Mouse (Mus musculus): Measurements from ENCODE around the gene Zfp27.

Gene Zfp27

DNA sequence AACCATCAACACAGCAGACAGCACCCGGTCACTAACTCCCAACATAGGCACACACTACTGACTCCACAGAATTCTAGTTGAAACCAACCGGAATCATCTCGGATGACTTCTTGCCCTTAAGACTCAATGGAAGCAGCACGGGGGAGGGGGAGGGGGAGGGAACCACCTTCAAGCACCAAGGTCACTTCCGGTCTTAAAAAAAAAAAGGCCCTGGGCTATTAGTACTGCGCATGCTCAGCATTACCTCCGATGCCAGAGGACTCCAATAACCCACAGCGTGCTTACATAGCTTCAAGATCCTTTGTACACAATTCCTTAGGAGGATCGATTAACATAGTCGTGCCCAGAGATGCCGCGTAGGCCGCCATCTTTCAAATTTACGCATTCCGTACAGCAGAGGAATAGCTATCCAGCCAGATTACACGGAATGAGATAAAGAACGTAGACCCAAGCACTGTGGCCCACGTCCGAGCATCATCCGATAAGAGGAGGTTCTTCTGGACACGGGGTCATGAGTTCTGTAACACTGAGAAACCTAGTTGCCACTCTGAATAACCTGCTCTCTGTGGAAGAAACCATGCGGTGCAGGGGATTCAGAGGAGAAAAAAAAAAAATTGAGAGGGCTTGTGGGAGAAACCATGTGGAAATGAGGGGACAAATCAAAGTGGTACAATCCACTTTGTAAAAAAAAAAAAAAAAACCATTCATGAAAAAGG, at the start of gene Zfp27:
Gene Zfp27, minus strand, starts transcription at position 607 of the 716 bp plus-strand sequence.
- in situ Hi-C loops (cut with MboI): no loop called here

DNA sequence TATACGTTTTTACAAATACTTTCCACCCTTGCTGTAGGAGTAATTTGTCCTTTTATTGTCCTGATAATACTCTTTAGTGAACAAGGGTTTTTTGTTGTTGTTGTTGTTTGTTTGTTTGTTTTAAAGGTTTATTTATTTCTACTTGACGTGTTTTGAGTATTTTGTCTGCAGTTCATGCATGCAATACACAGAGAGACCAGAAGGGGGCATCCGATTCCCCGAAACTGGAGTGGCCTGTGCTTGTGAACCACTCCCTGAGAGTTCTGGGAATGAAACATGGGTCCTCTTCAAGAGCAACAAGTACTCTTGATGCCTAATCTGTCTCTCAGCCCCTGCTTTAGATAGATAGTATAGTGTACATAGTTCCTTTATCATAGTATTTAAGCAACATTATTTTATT, 48.4 kb upstream of the Zfp27 start:
- in situ Hi-C loops (cut with MboI): no loop called here

DNA sequence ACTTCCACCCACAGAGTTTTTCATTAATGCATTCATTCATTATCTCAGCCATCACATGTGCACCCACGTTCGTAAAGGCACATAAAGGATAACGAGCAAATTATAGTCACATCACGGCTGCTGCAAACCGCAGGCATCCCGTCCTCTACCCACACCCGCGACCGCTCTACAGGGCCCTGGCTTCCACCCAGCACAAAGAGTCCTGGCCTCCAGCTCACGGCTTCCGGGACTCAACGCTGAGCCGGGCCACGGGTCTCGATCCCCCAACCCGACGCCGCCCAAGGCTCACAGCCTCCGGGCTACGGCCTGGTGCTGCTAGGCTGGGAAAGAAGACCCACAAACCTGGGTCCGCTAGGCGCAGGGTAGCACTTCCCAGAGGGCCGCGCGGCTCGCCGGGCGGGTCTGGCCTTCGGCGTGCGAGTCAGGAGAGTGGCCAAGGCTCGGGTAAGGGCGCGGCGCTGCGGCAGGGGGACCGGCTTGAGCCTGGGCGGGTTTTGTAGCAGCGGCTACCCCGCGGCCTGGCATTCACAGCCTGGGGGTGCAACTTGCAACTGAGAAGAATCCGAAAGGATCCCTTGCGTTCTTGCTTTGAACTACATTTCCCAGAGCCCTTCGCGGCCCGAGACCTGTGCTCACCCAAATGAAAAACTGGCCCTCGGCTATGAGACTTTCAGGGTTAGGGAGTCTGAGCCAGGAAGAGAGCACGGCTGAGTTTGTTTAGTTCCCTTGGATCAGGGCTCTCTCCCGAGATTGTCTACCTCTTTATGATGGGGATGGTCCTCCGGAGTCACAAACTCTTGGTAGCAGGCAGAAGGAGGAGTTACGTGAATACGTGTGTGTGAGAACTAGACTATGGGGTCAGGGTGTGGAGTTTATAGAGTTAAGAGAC, 47.4 kb upstream of the Zfp27 start, which contains the start of gene Zfp74:
Gene Zfp74, minus strand, starts transcription at position 577 of the 889 bp plus-strand sequence.
- in situ Hi-C loops (cut with MboI): no loop called here

GRCm38 (mm10) chr7:29953086-29953485, 46.7 kb upstream of the Zfp27 start:
- in situ Hi-C loops (cut with MboI): no loop called here

DNA sequence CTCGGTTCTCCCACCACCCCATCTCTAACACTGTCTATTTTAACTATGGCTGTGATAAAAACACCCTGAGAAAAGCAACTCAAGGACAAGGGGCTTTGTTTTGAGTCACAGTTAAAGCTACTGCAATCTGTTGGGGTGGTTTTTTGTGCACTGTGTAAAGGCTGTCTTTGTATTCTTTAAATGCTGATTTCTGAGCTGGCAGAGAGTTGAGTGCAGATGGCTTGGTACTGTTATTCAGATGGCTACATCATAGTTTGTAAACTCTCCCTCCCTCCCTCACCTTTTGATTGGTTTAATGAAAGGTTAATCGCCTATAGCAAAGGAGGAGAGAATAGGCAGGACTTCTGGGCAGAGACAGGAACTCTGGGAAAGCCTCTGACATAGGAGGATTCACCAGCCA, 37.8 kb upstream of the Zfp27 start:
- in situ Hi-C loops (cut with MboI): no loop called here

DNA sequence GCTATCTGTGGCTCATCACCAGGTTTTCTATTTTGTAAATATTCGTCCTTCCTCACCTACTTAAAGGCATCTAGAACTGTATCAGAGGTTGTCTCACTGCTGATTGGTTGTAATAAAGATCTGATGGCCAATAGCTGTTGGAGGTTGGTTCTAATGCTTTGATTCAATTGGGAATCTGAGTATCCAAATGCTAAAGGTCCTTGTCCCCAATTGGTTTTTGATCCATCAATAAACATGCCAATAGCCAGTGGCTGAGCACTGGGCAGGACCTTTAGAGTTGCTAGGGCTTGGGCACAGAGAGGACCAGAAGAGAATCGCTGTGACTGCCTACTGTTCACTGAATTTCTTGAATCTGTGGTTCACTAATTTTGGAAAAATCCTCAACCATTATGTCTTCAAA, 37.3 kb upstream of the Zfp27 start:
- in situ Hi-C loops (cut with MboI): no loop called here

- in situ Hi-C loops (cut with MboI): no loop called here
Measured at GRCm38 (mm10) chr7:29942740-29943139, 36.4 kb upstream of the Zfp27 start.

DNA sequence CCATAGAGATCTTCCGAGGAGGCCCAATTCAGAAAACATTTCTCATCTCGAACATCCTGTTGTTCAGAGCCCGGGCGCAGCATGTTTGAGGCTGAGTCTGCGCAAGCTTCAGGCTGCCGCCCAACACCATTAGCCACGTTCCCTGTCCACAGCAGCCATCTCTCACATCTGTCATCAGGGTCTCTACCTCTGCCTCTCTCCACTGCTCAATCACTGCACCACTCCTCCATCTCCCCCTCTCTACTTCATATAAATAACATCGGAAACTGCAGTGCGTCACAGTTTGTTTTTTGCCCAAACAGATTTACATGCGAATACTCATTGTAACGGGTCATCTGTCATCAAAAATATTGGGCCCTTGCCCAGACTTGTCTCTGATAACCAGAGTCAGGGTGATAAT, 34.7 kb upstream of the Zfp27 start:
- in situ Hi-C loops (cut with MboI): no loop called here

GRCm38 (mm10) chr7:29938856-29939255, 32.5 kb upstream of the Zfp27 start:
- in situ Hi-C loops (cut with MboI): no loop called here

- in situ Hi-C loops (cut with MboI): no loop called here
Measured at GRCm38 (mm10) chr7:29922780-29923179, 16.4 kb upstream of the Zfp27 start.

- in situ Hi-C loops (cut with MboI): no loop called here
Measured at GRCm38 (mm10) chr7:29921439-29922093, 15.2 kb upstream of the Zfp27 start.

DNA sequence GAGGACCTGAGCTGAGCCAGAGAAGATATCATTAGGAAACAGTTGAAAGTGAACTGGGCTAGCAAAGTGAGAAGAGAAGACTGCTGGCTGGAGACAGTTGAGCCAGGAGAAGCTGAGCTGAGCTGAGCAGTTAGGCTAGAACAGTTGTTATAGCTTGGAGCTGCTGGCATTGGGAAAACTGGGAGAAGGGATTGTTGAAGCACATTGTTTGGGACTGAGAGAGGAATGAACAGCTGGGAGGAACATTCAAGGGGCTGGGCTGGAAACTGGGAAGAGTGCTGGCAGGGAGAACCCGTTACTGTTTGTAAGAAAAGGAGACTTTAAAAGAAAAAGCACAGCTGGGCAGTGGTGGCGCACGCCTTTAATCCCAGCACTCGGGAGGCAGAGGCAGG, 11.7 kb upstream of the Zfp27 start:
- in situ Hi-C loops (cut with MboI): no loop called here

- in situ Hi-C loops (cut with MboI): no loop called here
Measured at GRCm38 (mm10) chr7:29917371-29918061, 11.1 kb upstream of the Zfp27 start.

- in situ Hi-C loops (cut with MboI): no loop called here
Measured at GRCm38 (mm10) chr7:29912172-29912571, 5.8 kb upstream of the Zfp27 start.

GRCm38 (mm10) chr7:29910252-29910651, 3.9 kb upstream of the Zfp27 start:
- in situ Hi-C loops (cut with MboI): no loop called here

DNA sequence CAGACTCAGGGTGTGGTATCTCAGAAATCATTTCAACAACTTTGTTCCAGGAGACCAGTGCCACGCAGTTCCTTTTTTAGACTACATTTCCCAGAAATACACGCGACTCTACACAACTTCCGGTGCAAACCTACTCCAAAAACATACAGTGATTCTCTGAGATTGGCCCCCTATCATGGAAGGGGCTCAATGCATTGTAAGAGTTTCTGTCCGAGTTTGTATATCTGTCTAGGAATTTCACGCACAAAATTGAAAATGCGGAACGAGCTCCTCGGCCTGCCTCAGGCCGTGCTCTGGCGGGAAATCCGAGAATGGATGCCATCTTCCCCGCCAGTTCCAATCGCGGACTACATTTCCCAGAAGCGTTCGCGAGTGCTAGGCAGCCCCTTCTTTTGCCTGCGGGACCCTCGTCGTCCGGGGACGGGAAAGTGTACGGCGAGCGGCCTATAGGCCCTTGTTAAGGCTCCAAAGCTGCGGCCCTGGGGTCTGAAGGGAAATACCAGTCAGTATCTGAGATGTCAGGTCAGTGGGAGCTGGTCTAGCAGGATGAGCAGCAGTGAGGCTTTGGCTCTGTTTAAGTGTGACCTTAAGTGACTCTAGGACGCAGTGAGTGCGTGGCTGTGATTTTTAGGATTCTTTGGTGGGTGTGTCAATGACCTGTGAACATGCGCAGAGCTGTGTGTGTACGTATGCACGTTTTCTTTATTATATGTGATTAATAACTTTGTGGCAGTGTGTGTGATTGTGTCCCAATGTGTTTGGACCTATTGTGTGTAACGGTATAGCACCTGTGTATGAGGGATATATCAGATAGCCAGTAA, 2.0 kb upstream of the Zfp27 start, which contains the start of gene Zfp383:
Gene Zfp383, plus strand, starts transcription at position 94 of the 821 bp plus-strand sequence.
- in situ Hi-C loops (cut with MboI): no loop called here

- in situ Hi-C loops (cut with MboI): no loop called here
Measured at GRCm38 (mm10) chr7:29907206-29907605, 834 bp upstream of the Zfp27 start.

GRCm38 (mm10) chr7:29906682-29907058, 298 bp upstream of the Zfp27 start:
- in situ Hi-C loops (cut with MboI): no loop called here

DNA sequence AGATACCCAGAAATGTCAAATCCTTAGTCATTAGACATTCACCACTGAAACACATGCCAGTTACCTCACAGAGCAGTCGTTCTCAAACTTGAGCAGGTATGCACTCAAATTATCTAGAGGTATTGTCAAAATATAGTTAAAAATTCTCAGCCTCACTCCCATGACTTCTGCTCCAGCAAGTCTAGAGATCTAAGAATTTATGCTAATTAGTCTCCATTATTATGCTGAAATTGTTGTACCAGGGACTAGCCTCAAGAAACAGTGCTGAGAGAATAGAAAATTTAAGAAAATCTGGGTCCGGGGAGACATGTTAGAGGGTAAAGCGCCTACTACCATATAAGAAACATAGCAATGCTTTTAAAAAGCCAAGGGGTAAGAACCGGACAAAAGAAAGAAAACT, 2.3 kb downstream of the Zfp27 start:
- in situ Hi-C loops (cut with MboI): no loop called here

- in situ Hi-C loops (cut with MboI): no loop called here
Measured at GRCm38 (mm10) chr7:29898351-29898750, 8.0 kb downstream of the Zfp27 start.

- in situ Hi-C loops (cut with MboI): no loop called here
Measured at GRCm38 (mm10) chr7:29892756-29893155, 13.6 kb downstream of the Zfp27 start.
